Mouse (Mus musculus): ENCODE results near the gene 4933427D14Rik.

DNA sequence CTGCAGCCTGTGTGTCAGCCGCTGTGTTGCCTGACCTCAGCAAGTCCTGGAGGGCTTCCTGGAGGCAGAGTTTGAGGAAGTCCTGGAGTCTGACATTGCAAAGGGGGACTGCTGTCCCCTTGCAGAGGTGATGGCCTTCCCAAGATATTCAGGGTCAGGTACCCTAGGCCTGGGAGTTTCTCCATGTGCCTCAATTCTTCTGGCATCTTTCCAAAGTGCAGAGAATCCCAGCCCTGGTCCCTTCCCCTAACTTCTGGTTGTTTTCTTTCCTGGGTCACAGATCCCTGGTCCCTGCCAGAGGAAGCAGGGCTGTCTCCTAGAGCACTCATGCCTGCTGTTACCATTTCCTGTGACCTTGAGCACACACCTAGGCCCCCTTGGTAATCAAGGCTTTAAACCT is 75.6 kb downstream of the 4933427D14Rik start:
- TF ChIP-seq CTCF (IDR thresholded peaks at IDR 0.05; ENCODE audit: low read depth, low read length) (no peak), TAL1 (conservative IDR thresholded peaks at IDR 0.05; ENCODE audit: low read depth, low read length) (no peak)

All from G1E (cell line).